In the genomic region with DNA sequence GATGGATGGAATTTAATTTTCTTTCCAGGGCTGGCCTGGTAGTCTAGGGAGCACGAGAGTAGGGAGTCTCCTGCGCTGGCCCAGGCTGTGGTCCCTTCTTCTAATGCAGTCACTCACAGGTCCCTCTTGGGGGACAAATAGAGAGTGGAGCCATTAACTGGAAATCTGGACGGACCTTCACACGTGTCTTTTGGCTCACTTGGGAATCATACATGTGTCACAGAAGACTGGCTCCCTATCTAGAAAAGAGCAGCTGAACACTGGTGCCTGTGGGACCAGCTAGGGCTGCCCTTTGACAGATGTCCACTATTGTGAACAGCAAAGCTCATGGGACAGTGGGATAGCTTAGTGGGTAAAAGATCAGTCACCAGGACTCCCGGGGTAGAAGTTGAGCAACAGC, we compare ENCODE assay signal across 29 mouse cellular contexts. TPM values are rescaled to one million over a fixed set of nuclear protein-coding genes. Genes with fewer than 3 reads are reported as not detected.
"Had no signal": no experiment of that assay in that cellular context is flagged by ENCODE, and none has a peak within 500 bp of the region (broad histone marks: within the 10 kb centered on the region; RNA-seq: fewer than 3 reads in every experiment).

No protein-coding gene starts in this region.

- DNase-seq: cerebellum, adult 2 months; cerebellum, adult 8-10 months; cerebellum, adult 9-10 months; cerebellum, adult 9-11 months; cerebellum, postnatal 10 days; cerebellum, postnatal 14 days; cerebellum, postnatal 25 days; cerebellum, postnatal 36 days; embryo, embryonic 11 days; forebrain, postnatal 0 days; gastrocnemius, adult 2 months; gastrocnemius, postnatal 10 days; gastrocnemius, postnatal 14 days; gastrocnemius, postnatal 25 days; gastrocnemius, postnatal 36 days; heart, adult 2 months had no signal

- H3K9me3 ChIP-seq: embryonic facial prominence, embryonic 10.5 days; embryonic facial prominence, embryonic 12.5 days; embryonic facial prominence, embryonic 13.5 days; embryonic facial prominence, embryonic 15.5 days; forebrain, embryonic 10.5 days; forebrain, embryonic 12.5 days; forebrain, embryonic 13.5 days; forebrain, embryonic 15.5 days had no signal

- H3K36me3 ChIP-seq: embryonic facial prominence, embryonic 10.5 days; embryonic facial prominence, embryonic 12.5 days; embryonic facial prominence, embryonic 13.5 days; embryonic facial prominence, embryonic 15.5 days; forebrain, embryonic 10.5 days; forebrain, embryonic 12.5 days; forebrain, embryonic 15.5 days had no signal

- H3K4me2 ChIP-seq: embryonic facial prominence, embryonic 12.5 days; embryonic facial prominence, embryonic 13.5 days; embryonic facial prominence, embryonic 15.5 days; forebrain, embryonic 12.5 days; forebrain, embryonic 13.5 days; forebrain, embryonic 15.5 days had no signal

- ATAC-seq: forebrain, embryonic 13.5 days; forebrain, embryonic 14.5 days; forebrain, embryonic 15.5 days; forebrain, embryonic 16.5 days; forebrain, postnatal 0 days had no signal

- H3K4me3 ChIP-seq: embryonic facial prominence, embryonic 10.5 days; embryonic facial prominence, embryonic 12.5 days; embryonic facial prominence, embryonic 13.5 days; embryonic facial prominence, embryonic 15.5 days; erythroblast, embryonic 14.5 days; forebrain, embryonic 10.5 days; forebrain, embryonic 12.5 days; forebrain, embryonic 13.5 days; forebrain, embryonic 15.5 days; gastrocnemius, adult 2 months; heart, adult 2 months had no signal

- H3K27ac ChIP-seq: embryonic facial prominence, embryonic 10.5 days; embryonic facial prominence, embryonic 12.5 days; embryonic facial prominence, embryonic 13.5 days; embryonic facial prominence, embryonic 15.5 days; forebrain, embryonic 10.5 days; forebrain, embryonic 12.5 days; forebrain, embryonic 13.5 days; forebrain, embryonic 15.5 days; gastrocnemius, adult 2 months; heart, adult 2 months had no signal

- H3K9ac ChIP-seq: embryonic facial prominence, embryonic 12.5 days; embryonic facial prominence, embryonic 13.5 days; embryonic facial prominence, embryonic 15.5 days; forebrain, embryonic 12.5 days; forebrain, embryonic 13.5 days; forebrain, embryonic 15.5 days; forebrain, postnatal 0 days had no signal

- H3K27me3 ChIP-seq: forebrain, embryonic 15.5 days had no signal

RNA-seq across cellular contexts. Expression of gene Eva1c, which starts 0.5 kb away (rescaled TPM):
- total RNA-seq: common myeloid progenitor, adult 5-6 weeks; granulocyte monocyte progenitor cell, adult 5-6 weeks had no signal
